In genomic region chrX:159650130-159650678, GRCm38 (mm10) we compare ENCODE assay signal across 10 mouse cellular contexts. TPM values are rescaled to one million over a fixed set of nuclear protein-coding genes. Genes with fewer than 3 reads are reported as not detected.
DNase-seq lines count a peak whose midpoint lies in the region.
"Had no signal": no experiment of that assay in that cellular context is flagged by ENCODE, and none has a peak within 500 bp of the region (broad histone marks: within the 10 kb centered on the region; RNA-seq: fewer than 3 reads in every experiment).

No protein-coding gene starts in this region.

- DNase-seq in adrenal gland, postnatal 25 days = peak; percentile 8
- DNase-seq in adrenal gland, postnatal 10 days = no peak
- DNase-seq in T-cell, adult 2 months (ENCODE audit: low spot score) = peak; percentile 37
- peak; percentile 11 for DNase-seq in kidney, adult 18-20 months
- peak; percentile 49 for DNase-seq in thymus, postnatal 4 days
- DNase-seq in gastrocnemius, adult 8-10 months (ENCODE audit: low spot score in 2 of 2) = no peak
- DNase-seq in layer of hippocampus, postnatal 10 days (ENCODE audit: low spot score in 2 of 2) = no peak

- no peaks in the 10 kb centered on the region for H3K36me3 ChIP-seq in macrophage (ENCODE audit: inconsistent target)

- H3K27ac ChIP-seq in macrophage = peak overlapping the region; percentile 35

- 67% methylated on average over 11 of the region's 11 CpGs for WGBS in macrophage (ENCODE audit: missing documents)

- no peak overlapping the region for H3K4me3 ChIP-seq in macrophage (ENCODE audit: inconsistent target)
- H3K4me3 ChIP-seq: erythroblast, embryonic 14.5 days; myocyte had no signal

- peaks cover 86% of the 10 kb centered on the region for H3K79me2 ChIP-seq in macrophage (ENCODE audit: inconsistent target)

RNA-seq across cellular contexts. Expression of gene Sh3kbp1, which starts 23.1 kb away (rescaled TPM):
- 20.9 and 28.5 TPM in 2 replicates for total RNA-seq in adrenal gland, postnatal 25 days (2021)
- total RNA-seq in adrenal gland, postnatal 10 days (2021) = 10 to 100 TPM; 52.6 to 58.7 TPM
- 100 to 1,000 TPM; 101 to 216 (median 151) TPM for total RNA-seq in macrophage (2018; cell fraction: chromatin; rRNA removed)
- total RNA-seq in macrophage (2018; cell fraction: cytosol; rRNA removed) = 100 to 1,000 TPM in 9 of 26 experiments, 10 to 100 TPM in 17; 85.4 to 121 (median 97.6) TPM
- total RNA-seq in macrophage (2018; cell fraction: nucleus; rRNA removed) = 100 to 1,000 TPM in 4 of 26 experiments, 10 to 100 TPM in 22; 55.6 to 153 (median 76.5) TPM
- polyA plus RNA-seq in macrophage (2018) = 63.0 to 196 TPM (median 68.4 TPM) in 3 replicates
- total RNA-seq in gastrocnemius, adult 8-10 months (2022) = 10 to 100 TPM; 18.2 to 36.7 (median 28.8) TPM
- 10 to 100 TPM; 57.8 to 67.0 TPM for total RNA-seq in layer of hippocampus, postnatal 10 days (2021)

Comparison
In these comparisons a context has a peak if more than half of its experiments do, and no peak if none do; other contexts are left out.
1. DNase-seq: peak in adrenal gland, postnatal 25 days (single experiment), T-cell, adult 2 months (single experiment), kidney, adult 18-20 months (single experiment) and thymus, postnatal 4 days (single experiment); none in adrenal gland, postnatal 10 days (single experiment), gastrocnemius, adult 8-10 months (0 of 2) and layer of hippocampus, postnatal 10 days (0 of 2).